Mouse (Mus musculus) heart, embryonic 11.5 days (tissue): Measurements from ENCODE around the gene Rarres1. TPM values are rescaled to one million over a fixed set of nuclear protein-coding genes. Genes with fewer than 3 reads are reported as not detected.

ENCODE experiments used
- ATAC-seq: fragments of 200-750 bp; cut with Nextera tagmentation; replicated peaks from 2 replicates; pipeline ENCODE4 v1.8.0; 2017; ENCODE audit warnings: moderate library complexity; ENCODE audit not compliant: insufficient number of reproducible peaks, low FRiP score, low TSS enrichment
- H3K27ac ChIP-seq: fragments of 300-500 bp; sonication (generic); 2 replicates; pipeline ENCODE4 v1.5.1; 2014; ENCODE audit warnings: mild to moderate bottlenecking, low read depth, low read length
- H3K27me3 ChIP-seq: fragments of 300-500 bp; sonication (generic); 2 replicates; pipeline ENCODE4 v1.6.1; 2014; ENCODE audit warnings: mild to moderate bottlenecking, low read length, mixed read lengths; ENCODE audit not compliant: control insufficient read depth, insufficient read depth
- H3K36me3 ChIP-seq: fragments of 300-500 bp; sonication (generic); 2 replicates; pipeline ENCODE4 v1.6.1; 2014; ENCODE audit warnings: mild to moderate bottlenecking, low read length, moderate library complexity, mixed read lengths; ENCODE audit not compliant: control insufficient read depth, insufficient read depth
- H3K4me1 ChIP-seq: fragments of 300-500 bp; sonication (generic); 2 replicates; pipeline ENCODE4 v1.6.1; 2014; ENCODE audit warnings: low read length; ENCODE audit not compliant: control insufficient read depth, insufficient read depth
- H3K4me2 ChIP-seq: fragments of 300-500 bp; sonication (generic); 2 replicates; pipeline ENCODE4 v1.6.1; 2014; ENCODE audit warnings: mild to moderate bottlenecking, moderate library complexity
- H3K4me3 ChIP-seq: fragments of 300-500 bp; sonication (generic); 2 replicates; pipeline ENCODE4 v1.5.1; 2014; ENCODE audit warnings: low read depth, low read length
- H3K9ac ChIP-seq: fragments of 300-500 bp; sonication (generic); 2 replicates; pipeline ENCODE4 v1.6.1; 2014; ENCODE audit warnings: mild to moderate bottlenecking, low read depth, low read length, moderate library complexity
- H3K9me3 ChIP-seq: fragments of 300-500 bp; sonication (generic); replicated peaks from 2 replicates; pipeline ENCODE4 v1.6.1; 2016; ENCODE audit warnings: low read length; ENCODE audit not compliant: control insufficient read depth
- WGBS: fragments of 180-500 bp; shearing (Covaris S2); extraction: QIAGEN DNeasy Blood & Tissue Kit; methylation state at CpG from one replicate; pipeline ENCODE4 v1.1.7; 2014; ENCODE audit not compliant: insufficient replicate concordance; 5-methylcytosine and 5-hydroxymethylcytosine counted together
- polyA plus RNA-seq: library from polyadenylated mRNA; unstranded; fragments of >200 nt; fragmentation: Nextera tagmentation; extraction: Ambion mirVana; gene quantifications from 2 replicates; pipeline ENCODE4 v1.2.1, GENCODE M21; 2014

Gene Rarres1
- polyA plus RNA-seq, 1 experiment from 2014 or later = 0.89 TPM

DNA sequence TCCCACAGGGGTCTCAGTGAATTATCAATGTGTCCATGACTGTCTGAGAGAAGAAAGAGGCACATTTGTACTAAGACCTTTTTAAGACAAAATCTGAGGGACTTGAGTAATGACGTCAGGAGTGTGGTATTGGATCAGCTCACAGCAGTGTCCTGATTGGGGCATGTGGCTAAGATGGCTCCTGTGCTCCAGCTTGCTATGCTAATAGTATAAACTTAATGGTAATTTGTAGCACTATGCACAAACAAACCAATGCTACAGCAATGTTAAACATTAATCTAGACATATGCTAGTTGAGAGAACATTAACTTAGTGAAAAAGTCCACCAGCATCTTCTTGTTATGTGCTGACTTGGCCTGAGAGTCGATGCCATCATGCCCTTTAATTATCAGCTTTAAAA is 30.1 kb downstream of the Rarres1 start:
- WGBS = 78% methylated on average over 2 of the region's 2 CpGs
- Histone ChIP-seq H3K9ac (no peak overlapping the region), H3K36me3 (no peaks in the 10 kb centered on the region), H3K4me3 (no peak overlapping the region), H3K4me1 (peaks cover 1% of the 10 kb centered on the region; the same call in 1 of the 2 replicates), H3K27ac (no peak overlapping the region), H3K27me3 (no peaks in the 10 kb centered on the region), H3K4me2 (no peak overlapping the region), H3K9me3 (no peaks in the 10 kb centered on the region)
- ATAC-seq = no peak

DNA sequence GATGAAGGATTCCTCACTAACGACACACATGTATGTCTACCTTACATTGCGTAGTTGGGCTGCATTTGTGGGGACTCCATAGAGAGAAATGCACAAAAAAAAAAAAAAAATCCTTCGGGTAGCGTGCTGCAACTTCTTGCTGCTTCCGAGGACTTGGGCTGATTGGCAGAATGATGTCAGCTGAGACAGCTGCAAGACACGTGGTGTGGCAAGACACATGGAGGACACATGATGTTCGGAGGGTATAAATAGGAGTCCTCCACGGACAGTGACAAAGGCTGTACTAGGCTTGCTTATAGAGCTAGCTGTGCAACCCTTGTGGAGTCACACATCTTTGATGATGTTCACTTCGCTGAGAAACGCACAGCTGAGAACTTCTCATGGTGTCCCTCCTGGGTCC is 32.9 kb downstream of the Rarres1 start:
- Histone ChIP-seq H3K9ac (no peak overlapping the region), H3K9me3 (no peaks in the 10 kb centered on the region), H3K36me3 (0 out of 2 replicates have a peak, but pooled peaks cover 4% of the 10 kb centered on the region), H3K4me1 (no peaks in the 10 kb centered on the region; the same call in 1 of the 2 replicates), H3K27me3 (no peaks in the 10 kb centered on the region), H3K4me3 (no peak overlapping the region), H3K4me2 (no peak overlapping the region), H3K27ac (no peak overlapping the region)
- 88% methylated on average over 10 of the region's 10 CpGs for WGBS
- ATAC-seq = no peak

DNA sequence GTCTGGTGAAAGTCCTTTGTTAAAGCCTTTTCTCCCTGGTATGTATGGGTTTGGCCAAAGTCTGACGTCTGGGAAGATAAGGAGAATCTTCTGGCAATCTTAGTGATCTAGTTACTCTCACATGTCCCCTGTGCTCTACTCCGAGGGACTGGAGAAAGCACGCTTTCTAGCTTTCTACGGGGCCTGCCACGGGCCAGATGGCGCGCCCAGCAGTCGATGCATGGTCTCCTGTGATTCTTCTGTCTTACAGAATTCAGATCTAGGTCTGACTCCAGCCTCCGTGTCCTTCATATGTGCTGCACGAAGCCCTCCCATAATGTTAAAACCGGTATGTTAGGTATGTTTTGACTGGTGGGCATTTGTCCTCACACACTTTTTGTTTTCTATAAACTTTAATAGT is 35.5 kb downstream of the Rarres1 start:
- no peak for ATAC-seq

DNA sequence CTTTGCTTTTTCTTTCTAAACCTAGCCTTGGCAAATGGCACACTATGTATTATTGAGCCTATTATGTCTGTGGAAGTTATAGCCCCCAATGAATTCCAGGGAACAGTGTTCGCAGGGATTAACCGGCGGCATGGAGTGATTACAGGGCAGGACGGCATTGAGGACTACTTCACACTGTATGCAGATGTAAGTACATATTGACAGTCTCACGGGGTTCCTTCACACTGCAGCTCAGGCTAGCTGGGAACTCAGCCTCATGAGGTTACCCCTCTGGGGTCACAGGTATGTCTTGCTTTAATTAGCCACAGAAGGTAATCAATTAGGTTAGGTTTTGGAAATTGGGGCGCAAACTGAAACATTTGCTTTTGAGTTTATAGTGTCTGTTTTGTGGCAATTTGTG is 41.9 kb downstream of the Rarres1 start:
- no peak overlapping the region for H3K4me3 ChIP-seq
- WGBS = 88% methylated on average over 6 of the region's 6 CpGs
- no peaks in the 10 kb centered on the region for H3K4me1 ChIP-seq
- ATAC-seq = no peak
- no peaks in the 10 kb centered on the region for H3K27me3 ChIP-seq
- H3K36me3 ChIP-seq = peaks cover 4% of the 10 kb centered on the region; the same call in 1 of the 2 replicates
- H3K9ac ChIP-seq = no peak overlapping the region
- H3K9me3 ChIP-seq = no peaks in the 10 kb centered on the region
- no peak overlapping the region for H3K4me2 ChIP-seq
- no peak overlapping the region for H3K27ac ChIP-seq

More for the DNA sequence above, 35.5 kb downstream of the Rarres1 start:
- no peaks in the 10 kb centered on the region; the same call in 1 of the 2 replicates for H3K4me1 ChIP-seq
- 88% methylated on average over 11 of the region's 11 CpGs for WGBS
- H3K4me2 ChIP-seq = no peak overlapping the region
- no peaks in the 10 kb centered on the region for H3K9me3 ChIP-seq
- H3K27me3 ChIP-seq = no peaks in the 10 kb centered on the region
- no peak overlapping the region for H3K27ac ChIP-seq
- no peak overlapping the region for H3K4me3 ChIP-seq
- no peak overlapping the region for H3K9ac ChIP-seq
- peaks cover 4% of the 10 kb centered on the region; the same call in 1 of the 2 replicates for H3K36me3 ChIP-seq

DNA sequence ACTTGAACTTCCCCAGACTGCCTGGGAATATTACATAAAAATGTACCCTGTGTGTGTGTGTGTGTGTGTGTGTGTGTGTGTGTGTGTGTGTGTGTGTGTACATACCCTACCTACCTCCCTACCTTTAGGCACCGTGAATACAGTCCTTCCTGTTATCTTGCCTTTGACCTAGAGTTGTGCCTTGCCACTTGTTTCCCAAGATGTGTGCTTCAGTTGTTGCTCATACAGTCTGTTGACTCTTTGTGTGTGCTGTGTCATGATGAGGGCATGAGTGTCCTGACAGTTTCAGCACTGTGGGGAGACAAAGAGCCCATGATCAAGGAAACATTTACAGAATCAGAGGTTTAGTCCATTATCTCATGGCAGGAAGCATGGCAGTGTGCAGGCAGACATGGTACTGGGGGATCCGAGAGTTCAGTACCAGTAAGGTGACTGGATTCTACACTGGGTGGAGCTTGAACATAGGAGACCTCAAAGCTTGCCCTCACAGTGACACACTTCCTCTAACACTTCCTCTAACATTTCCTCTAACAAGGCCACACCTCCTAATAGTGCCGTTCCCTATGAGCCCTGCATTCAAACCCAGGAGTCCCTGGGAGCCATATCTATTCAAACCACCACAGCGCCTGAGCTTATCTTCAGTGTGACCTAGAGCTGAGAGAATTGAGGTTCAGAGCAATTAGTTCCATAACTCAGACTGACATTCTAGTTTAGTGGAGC is 43.8 kb downstream of the Rarres1 start:
- no peak overlapping the region for H3K9ac ChIP-seq
- H3K27ac ChIP-seq = no peak overlapping the region
- no peak for ATAC-seq
- H3K4me1 ChIP-seq = no peaks in the 10 kb centered on the region
- no peak overlapping the region for H3K4me2 ChIP-seq
- WGBS = 63% methylated on average over 4 of the region's 4 CpGs
- no peaks in the 10 kb centered on the region for H3K27me3 ChIP-seq
- H3K4me3 ChIP-seq = no peak overlapping the region
- no peaks in the 10 kb centered on the region for H3K9me3 ChIP-seq
- H3K36me3 ChIP-seq = peaks cover 4% of the 10 kb centered on the region; the same call in 1 of the 2 replicates

DNA sequence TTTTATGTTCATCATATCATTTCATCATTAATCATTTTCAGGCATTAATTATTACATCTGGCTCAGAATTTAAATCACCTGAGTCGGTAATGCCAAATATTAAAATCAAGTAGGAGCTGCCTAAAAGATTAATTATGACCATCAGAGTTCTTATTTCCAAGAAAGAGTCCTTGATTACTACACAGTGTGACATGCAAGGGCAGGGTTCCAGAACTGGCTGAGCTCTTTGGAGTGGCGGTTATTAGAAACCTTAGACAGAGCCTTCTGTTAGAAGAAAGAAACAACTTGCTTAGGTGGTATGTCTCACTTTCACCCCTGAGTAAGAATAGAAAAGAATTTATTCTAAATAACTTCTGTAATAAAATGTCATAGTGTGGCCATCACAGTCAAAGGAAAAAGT is 48.0 kb downstream of the Rarres1 start:
- no peak for ATAC-seq
- Histone ChIP-seq H3K4me3 (no peak overlapping the region), H3K27ac (no peak overlapping the region), H3K36me3 (no peaks in the 10 kb centered on the region), H3K4me1 (0 out of 2 replicates have a peak, but pooled peaks cover 2% of the 10 kb centered on the region), H3K4me2 (no peak overlapping the region), H3K27me3 (no peaks in the 10 kb centered on the region), H3K9me3 (no peaks in the 10 kb centered on the region), H3K9ac (no peak overlapping the region)
- 86% methylated on average over 2 of the region's 2 CpGs for WGBS

DNA sequence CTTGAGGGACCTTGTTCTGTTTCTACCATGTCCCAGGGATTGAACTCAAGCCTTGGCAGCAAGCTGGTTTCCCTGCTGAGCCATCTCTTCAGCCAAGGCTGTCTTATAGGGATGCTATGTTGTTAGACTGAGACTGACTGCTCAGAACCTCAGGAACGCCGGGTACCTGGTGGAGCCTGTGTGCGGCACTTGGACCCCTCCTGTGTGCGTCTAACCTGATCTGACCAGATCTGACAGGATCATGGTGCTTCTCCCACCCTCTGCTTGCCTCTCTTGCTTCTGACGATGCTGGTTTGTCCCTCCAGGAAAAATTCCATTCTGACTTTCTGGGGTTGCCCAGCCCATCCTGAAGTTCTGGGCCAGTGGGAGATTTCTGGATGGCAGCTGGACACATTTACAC is 48.7 kb downstream of the Rarres1 start:
- H3K9ac ChIP-seq = no peak overlapping the region
- H3K36me3 ChIP-seq = no peaks in the 10 kb centered on the region
- no peak overlapping the region for H3K27ac ChIP-seq
- 94% methylated on average over 5 of the region's 5 CpGs for WGBS
- ATAC-seq = no peak
- no peaks in the 10 kb centered on the region for H3K27me3 ChIP-seq
- no peak overlapping the region for H3K4me2 ChIP-seq
- no peaks in the 10 kb centered on the region for H3K9me3 ChIP-seq
- no peak overlapping the region for H3K4me3 ChIP-seq
- H3K4me1 ChIP-seq = peaks cover 6% of the 10 kb centered on the region; the same call in 1 of the 2 replicates

DNA sequence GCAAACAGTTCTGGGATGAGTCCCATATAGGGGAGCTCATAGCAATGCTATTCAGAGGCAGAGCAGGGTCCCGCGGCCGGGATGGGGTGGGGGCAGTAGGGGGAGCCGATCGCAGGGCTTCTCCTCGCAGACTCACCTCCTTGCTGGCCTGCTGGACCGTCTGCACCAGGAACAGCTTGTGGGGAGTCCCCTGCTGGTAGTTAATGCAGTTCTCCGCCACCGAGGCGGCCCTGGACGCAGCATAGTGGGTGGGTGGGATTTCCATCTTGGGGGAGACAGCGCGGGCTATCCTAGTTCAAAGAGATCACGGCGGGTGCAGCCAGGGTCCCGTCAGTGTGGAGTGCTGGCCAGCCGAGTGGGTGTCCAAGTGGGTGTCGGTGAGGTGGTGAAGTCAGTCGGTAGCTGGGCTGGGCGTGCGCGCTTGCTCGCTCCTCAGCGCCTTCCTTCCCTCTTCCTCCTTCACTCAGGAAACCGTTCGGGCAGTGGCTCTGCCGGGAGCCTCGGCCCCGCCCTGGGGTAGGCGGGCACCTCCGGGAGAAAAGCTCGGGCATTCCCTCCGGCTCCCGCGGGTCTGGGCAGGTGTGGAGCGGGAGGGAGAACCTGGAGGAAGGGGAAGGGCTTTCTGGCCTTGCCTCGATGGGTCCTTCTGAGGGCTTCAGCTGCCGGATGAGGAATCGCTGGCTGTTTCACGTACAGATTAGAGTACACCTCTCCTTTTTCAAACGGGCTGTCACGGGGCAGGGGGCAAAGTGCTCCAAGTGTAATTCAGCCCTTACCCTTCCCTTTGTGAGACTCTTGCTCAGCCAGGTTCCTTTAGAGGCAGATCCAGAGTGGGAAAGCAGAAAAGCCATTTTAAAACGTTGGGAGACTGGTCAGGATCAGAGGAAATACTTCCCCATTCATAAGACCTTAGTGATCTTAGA is 51.6 kb downstream of the Rarres1 start, which contains the start of gene Lxn:
Lxn (minus strand) TSS at position 477 of the 923 bp plus-strand sequence.
- Histone ChIP-seq H3K9me3 (no peaks in the 10 kb centered on the region), H3K27ac (peak within 1 kb of the TSS; percentile 30), H3K4me3 (peak within 1 kb of the TSS; percentile 62), H3K36me3 (peaks cover 3% of the 10 kb centered on the region), H3K4me1 (peaks cover 6% of the 10 kb centered on the region; the same call in 1 of the 2 replicates), H3K4me2 (peak within 1 kb of the TSS; percentile 74), H3K9ac (peak within 1 kb of the TSS; percentile 65), H3K27me3 (no peaks in the 10 kb centered on the region)
- under 1% methylated on average over 39 of the region's 43 CpGs for WGBS
- peak; percentile 87 for ATAC-seq
